Mouse (Mus musculus) neural tube, embryonic 11.5 days (tissue): ENCODE measurements around the gene Msmb. TPM values are rescaled to one million over a fixed set of nuclear protein-coding genes. Genes with fewer than 3 reads are reported as not detected.
"Not testable (repeated sequence)": the region's sequence is repeated elsewhere in the genome, so short reads cannot be mapped to it uniquely, and the experiment has no call there.

ENCODE experiments used
- ATAC-seq: fragments of 200-750 bp; cut with Nextera tagmentation; 2 replicates; pipeline ENCODE4 v1.8.0; 2017; ENCODE audit warnings: moderate number of reproducible peaks, mild to moderate bottlenecking, moderate TSS enrichment, moderate library complexity; ENCODE audit not compliant: insufficient read depth, low FRiP score, low TSS enrichment
- DNase-seq: peaks from one replicate; pipeline ENCODE4 v3.0.0-alpha.2; 2015; ENCODE audit warnings: low spot score
- H3K27ac ChIP-seq: fragments of 300-500 bp; sonication (generic); 2 replicates; pipeline ENCODE4 v1.5.1; 2014; ENCODE audit warnings: low read depth, mild to moderate bottlenecking, low read length
- H3K27me3 ChIP-seq: fragments of 300-500 bp; sonication (generic); 2 replicates; pipeline ENCODE4 v1.6.1; 2014; ENCODE audit warnings: mild to moderate bottlenecking, low read length, mixed read lengths; ENCODE audit not compliant: control insufficient read depth, insufficient read depth
- H3K36me3 ChIP-seq: fragments of 300-500 bp; sonication (generic); 2 replicates; pipeline ENCODE4 v1.6.1; 2014; ENCODE audit warnings: mild to moderate bottlenecking, low read length, moderate library complexity, mixed read lengths; ENCODE audit not compliant: control insufficient read depth, insufficient read depth
- H3K4me1 ChIP-seq: fragments of 300-500 bp; sonication (generic); 2 replicates; pipeline ENCODE4 v1.6.1; 2014; ENCODE audit warnings: low read length, mixed read lengths; ENCODE audit not compliant: control insufficient read depth, insufficient read depth
- H3K4me2 ChIP-seq: fragments of 300-500 bp; sonication (generic); 2 replicates; pipeline ENCODE4 v1.6.1; 2014; ENCODE audit warnings: low read depth, mild to moderate bottlenecking, moderate library complexity
- H3K4me3 ChIP-seq: fragments of 300-500 bp; sonication (generic); 2 replicates; pipeline ENCODE4 v1.5.1; 2014; ENCODE audit warnings: low read depth, low read length
- H3K9ac ChIP-seq: fragments of 300-500 bp; sonication (generic); 2 replicates; pipeline ENCODE4 v1.6.1; 2014; ENCODE audit warnings: mild to moderate bottlenecking, low read length
- H3K9me3 ChIP-seq: fragments of 300-500 bp; sonication (generic); 2 replicates; pipeline ENCODE4 v1.6.1; 2016; ENCODE audit warnings: low read length; ENCODE audit not compliant: control insufficient read depth
- WGBS: fragments of 180-500 bp; shearing (Covaris S2); extraction: QIAGEN DNeasy Blood & Tissue Kit; methylation state at CpG from one replicate; pipeline ENCODE4 v1.1.7; 2014; 5-methylcytosine and 5-hydroxymethylcytosine counted together
- polyA plus RNA-seq: library from polyadenylated mRNA; unstranded; fragments of >200 nt; fragmentation: Nextera tagmentation; extraction: Ambion mirVana; gene quantifications from 2 replicates; pipeline ENCODE4 v1.2.1, GENCODE M21; 2014

Msmb gene
- polyA plus RNA-seq, 1 experiment from 2014 or later = not detected

DNA sequence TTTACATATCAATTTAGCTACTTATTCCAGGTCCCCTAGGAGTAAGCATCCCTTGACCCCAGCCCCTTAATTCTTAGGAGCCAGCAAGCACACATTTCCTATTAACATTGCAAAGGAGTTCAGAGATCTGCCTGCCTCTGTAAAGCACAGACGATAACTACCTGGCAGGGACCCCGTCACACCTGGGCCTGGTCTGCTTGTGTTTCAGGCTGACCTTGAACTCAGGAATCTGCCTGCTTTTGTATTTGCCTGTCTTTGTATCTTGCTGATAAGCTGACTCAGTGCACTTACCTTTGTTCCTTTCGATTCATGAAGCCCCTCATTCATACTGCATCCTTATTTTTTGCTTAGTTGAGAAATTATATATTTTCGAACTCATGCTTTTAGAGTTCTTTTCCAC, 34.9 kb upstream of the Msmb start:
- no peaks in the 10 kb centered on the region for H3K4me1 ChIP-seq
- no peaks in the 10 kb centered on the region for H3K36me3 ChIP-seq
- H3K9ac ChIP-seq = no peak overlapping the region
- no peaks in the 10 kb centered on the region for H3K27me3 ChIP-seq
- no peak overlapping the region for H3K4me2 ChIP-seq
- WGBS = 83% methylated on average over 4 of the region's 4 CpGs
- no peaks in the 10 kb centered on the region for H3K9me3 ChIP-seq
- H3K4me3 ChIP-seq = no peak overlapping the region
- no peak overlapping the region for H3K27ac ChIP-seq
- ATAC-seq (no peak), DNase-seq (no peak)

DNA sequence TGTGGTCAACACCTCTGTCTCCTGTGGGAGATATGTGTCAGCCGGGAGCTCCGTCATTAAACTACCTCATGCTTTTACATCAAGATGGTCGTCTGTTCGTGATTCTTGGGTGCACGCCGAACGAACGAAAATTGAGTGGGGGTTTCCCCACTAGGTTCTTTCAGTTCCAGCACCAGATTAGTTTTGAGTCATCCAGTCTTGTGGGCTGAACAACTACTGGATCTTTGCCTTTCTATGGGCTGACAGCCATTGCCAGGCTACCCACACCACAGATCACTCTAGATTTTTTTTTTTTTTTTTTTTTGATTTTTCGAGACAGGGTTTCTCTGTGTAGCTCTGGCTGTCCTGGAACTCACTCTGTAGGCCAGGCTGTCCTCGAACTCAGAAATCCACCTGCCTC, 29.7 kb upstream of the Msmb start:
- not testable (repeated sequence) for H3K4me2 ChIP-seq, H3K27me3 ChIP-seq, ATAC-seq, H3K4me1 ChIP-seq, H3K27ac ChIP-seq, H3K4me3 ChIP-seq, H3K36me3 ChIP-seq, H3K9ac ChIP-seq, H3K9me3 ChIP-seq, DNase-seq
- WGBS = 94% methylated on average over 10 of the region's 10 CpGs

DNA sequence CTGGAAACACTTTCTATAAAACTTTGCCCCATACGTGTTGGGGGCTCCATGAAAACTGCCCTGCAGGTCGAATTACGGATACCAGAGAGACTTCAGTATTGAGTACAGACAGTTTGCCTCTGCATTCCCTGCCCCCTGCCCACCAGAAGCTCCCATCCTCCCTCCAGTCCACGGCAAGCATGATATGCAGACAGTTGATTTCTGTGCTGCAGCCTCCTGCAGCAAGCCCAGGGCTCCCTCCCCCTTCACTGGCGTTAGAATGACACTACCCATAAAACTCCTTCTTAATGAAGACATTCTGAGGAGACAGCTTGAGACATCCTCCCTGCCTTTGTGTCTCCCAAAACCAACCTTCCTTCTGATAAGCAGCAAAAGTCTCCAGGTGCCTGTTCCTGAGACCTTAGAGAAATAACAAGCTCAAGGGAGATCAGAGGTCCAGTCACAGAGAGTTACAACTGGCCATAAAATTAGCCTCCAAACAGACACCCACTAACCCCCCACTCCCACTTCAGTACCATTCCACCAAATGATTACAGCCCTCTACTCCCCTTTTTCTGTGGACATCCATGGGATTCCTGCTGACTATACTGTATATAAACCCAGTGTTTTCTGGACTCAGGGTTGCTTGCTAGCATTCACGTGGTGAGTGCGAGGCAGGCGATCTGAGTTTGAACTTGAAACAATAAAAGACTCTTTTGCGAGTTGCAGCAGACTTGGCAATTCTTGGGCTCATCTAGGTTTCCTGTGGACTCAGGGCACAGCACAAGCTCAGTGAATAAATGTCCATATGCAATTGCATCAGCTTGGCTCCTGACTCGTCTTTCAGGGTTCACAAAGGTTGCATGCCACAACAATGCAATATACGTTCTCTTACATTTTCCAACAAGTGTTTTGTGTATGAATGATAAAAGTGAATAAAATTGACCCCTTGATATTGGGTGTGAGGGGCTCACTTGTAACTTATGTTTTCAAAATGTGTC, 20.6 kb upstream of the Msmb start:
- 71% methylated on average over 11 of the region's 11 CpGs for WGBS
- Histone ChIP-seq H3K4me1 (no peaks in the 10 kb centered on the region), H3K4me3 (no peak overlapping the region), H3K9me3 (no peaks in the 10 kb centered on the region), H3K36me3 (no peaks in the 10 kb centered on the region), H3K9ac (no peak overlapping the region), H3K27me3 (no peaks in the 10 kb centered on the region), H3K27ac (no peak overlapping the region), H3K4me2 (no peak overlapping the region)
- ATAC-seq (no peak), DNase-seq (no peak)

DNA sequence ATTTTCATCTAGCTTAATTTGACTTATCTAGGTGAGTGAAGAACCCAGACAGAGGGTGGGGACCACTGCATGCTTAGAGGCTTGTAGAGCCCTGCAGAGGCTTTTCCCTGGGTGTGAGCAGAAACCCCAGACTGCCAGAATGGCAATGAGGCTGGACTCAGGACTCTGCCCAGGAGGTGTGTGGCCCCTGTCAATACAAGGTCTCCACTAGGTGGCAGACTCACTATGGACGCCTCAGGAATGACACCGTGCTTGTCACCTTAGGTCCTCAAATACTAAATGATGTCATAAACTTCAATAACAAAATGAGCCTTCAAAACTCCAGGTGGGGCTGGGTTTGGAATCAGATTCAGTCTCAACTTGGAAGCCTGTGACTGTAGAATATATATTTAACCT, 19.9 kb upstream of the Msmb start:
- ATAC-seq = no peak
- Histone ChIP-seq H3K4me1 (no peaks in the 10 kb centered on the region), H3K9me3 (no peaks in the 10 kb centered on the region), H3K4me2 (no peak overlapping the region), H3K27ac (no peak overlapping the region), H3K27me3 (no peaks in the 10 kb centered on the region), H3K9ac (no peak overlapping the region), H3K36me3 (no peaks in the 10 kb centered on the region), H3K4me3 (no peak overlapping the region)
- WGBS = 62% methylated on average over 2 of the region's 2 CpGs
- DNase-seq = no peak

DNA sequence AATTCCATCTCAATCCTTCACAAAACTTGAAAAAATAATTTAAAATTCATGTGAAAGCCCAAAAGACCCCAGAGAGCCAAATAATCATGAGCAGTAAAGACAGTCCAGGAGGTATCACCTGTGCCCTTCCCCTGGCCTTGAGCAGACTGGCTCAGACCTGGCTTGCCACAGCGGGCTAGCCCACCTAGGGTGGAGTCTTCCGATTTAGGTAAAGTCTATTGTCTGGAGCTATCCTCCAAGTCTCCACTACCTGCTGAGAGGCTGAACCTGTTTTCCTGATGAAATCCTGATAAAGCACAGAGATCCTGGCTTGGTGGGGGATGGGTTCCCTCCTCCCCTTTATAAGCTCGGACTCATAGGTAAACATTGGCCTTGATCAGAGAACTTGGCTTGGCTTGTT, 17.6 kb upstream of the Msmb start:
- Histone ChIP-seq H3K4me2 (no peak overlapping the region), H3K4me1 (no peaks in the 10 kb centered on the region), H3K4me3 (no peak overlapping the region), H3K9me3 (no peaks in the 10 kb centered on the region), H3K36me3 (no peaks in the 10 kb centered on the region), H3K9ac (no peak overlapping the region), H3K27me3 (no peaks in the 10 kb centered on the region), H3K27ac (no peak overlapping the region)
- WGBS = 71% methylated on average over 3 of the region's 3 CpGs
- DNase-seq = no peak
- no peak for ATAC-seq

DNA sequence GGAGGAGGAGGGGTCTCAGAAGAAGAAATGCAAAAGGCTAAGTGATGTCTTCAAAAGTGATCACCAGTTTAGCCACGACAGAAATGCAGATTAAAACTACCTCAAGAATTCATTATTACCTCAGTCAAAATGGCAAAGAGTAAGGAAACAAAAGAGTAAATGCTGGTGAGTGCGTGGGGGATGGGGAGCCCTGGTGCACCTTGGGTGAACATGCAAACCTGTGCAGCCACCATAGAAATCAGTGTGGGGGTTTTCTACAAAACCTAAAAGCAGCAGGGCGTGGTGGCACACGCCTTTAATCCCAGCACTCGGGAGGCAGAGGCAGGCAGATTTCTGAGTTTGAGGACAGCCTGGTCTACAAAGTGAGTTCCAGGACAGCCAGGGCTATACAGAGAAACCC, 16.6 kb upstream of the Msmb start:
- not testable (repeated sequence) for H3K9ac ChIP-seq, DNase-seq, H3K27ac ChIP-seq, H3K36me3 ChIP-seq, H3K4me1 ChIP-seq, H3K4me3 ChIP-seq, H3K4me2 ChIP-seq, H3K9me3 ChIP-seq, ATAC-seq, H3K27me3 ChIP-seq
- 84% methylated on average over 5 of the region's 5 CpGs for WGBS

DNA sequence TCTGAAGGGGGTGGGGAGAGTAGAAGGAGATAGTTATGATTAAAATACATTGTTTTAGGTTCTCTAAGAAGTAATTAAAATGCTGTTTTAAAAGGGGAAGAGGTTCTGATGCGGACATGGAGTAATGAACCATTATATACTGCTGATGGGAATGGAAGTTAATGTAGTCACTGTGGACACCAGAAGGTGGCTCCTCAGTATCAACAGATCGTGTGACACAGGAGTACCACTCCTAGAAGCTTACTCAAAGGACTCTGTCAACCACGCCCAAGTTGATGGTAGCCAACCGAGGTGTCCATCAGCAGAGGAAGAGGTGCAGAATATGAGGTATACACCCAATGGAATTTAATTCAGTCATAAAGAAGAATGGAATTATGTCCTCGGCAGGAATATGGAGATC, 13.4 kb upstream of the Msmb start:
- Histone ChIP-seq H3K4me1 (no peaks in the 10 kb centered on the region), H3K9ac (no peak overlapping the region), H3K4me3 (no peak overlapping the region), H3K27me3 (no peaks in the 10 kb centered on the region), H3K4me2 (no peak overlapping the region), H3K9me3 (no peaks in the 10 kb centered on the region), H3K36me3 (no peaks in the 10 kb centered on the region), H3K27ac (no peak overlapping the region)
- DNase-seq (no peak), ATAC-seq (no peak)
- WGBS = 82% methylated on average over 5 of the region's 5 CpGs

DNA sequence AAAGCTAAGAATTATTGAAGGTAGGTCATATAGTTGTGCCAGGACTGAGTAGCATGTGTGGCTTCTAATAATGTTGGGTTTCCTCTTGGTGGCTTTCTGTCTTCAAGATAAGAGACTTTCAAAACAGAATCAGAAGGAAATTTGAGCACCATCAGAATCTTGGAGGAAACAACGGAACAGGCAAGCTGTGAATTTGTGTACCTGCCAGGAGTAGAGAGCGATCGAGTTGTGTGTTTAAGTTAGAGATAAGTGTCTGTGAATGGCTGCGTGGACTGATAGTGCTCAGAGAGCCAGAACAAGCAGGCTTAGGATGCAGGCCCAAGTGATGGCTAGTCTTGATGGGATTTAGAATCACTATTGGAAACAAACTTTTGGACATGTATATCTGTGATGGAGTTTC, 10.0 kb upstream of the Msmb start:
- WGBS = 88% methylated on average over 4 of the region's 4 CpGs
- Histone ChIP-seq H3K36me3 (no peaks in the 10 kb centered on the region), H3K4me3 (no peak overlapping the region), H3K27me3 (no peaks in the 10 kb centered on the region), H3K9me3 (no peaks in the 10 kb centered on the region), H3K9ac (no peak overlapping the region), H3K27ac (no peak overlapping the region), H3K4me2 (no peak overlapping the region), H3K4me1 (no peaks in the 10 kb centered on the region)
- no peak for ATAC-seq
- no peak for DNase-seq

DNA sequence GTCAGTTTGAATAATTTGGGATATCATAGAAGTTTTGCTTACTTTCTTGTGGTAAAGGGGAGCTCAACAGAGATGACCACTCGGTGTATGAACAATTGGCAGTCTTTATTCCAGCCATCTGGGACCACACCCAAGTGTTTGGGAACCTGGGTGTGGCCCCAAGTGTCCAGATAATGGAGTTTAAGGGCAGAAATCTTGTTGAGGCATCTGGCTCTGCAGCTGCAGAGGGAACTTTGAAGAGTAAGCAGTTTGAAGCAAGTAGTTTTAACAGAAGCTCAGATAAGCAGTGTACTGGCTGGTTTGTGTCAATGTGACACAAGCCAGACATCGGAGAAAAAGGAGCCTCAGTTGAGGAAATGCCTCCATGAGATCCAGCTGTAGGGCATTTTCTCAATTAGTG, 7.5 kb upstream of the Msmb start:
- Histone ChIP-seq H3K4me1 (no peaks in the 10 kb centered on the region), H3K27ac (no peak overlapping the region), H3K9me3 (no peaks in the 10 kb centered on the region), H3K4me3 (no peak overlapping the region), H3K9ac (no peak overlapping the region), H3K36me3 (no peaks in the 10 kb centered on the region), H3K27me3 (no peaks in the 10 kb centered on the region), H3K4me2 (no peak overlapping the region)
- ATAC-seq (no peak), DNase-seq (no peak)
- 78% methylated on average over 2 of the region's 2 CpGs for WGBS
